Comparison of ENCODE assay signal across 20 mouse cellular contexts in genomic region chr11:50016503-50016902, GRCm38 (mm10).
"Had no signal": no experiment of that assay in that cellular context is flagged by ENCODE, and none has a peak within 500 bp of the region (broad histone marks: within the 10 kb centered on the region; RNA-seq: fewer than 3 reads in every experiment).

No protein-coding gene starts in this region.

- H3K27ac ChIP-seq: limb, embryonic 12.5 days; limb, embryonic 15.5 days; liver, embryonic 14.5 days; macrophage; midbrain, embryonic 12.5 days; midbrain, embryonic 15.5 days; neural tube, embryonic 12.5 days; neural tube, embryonic 15.5 days had no signal

- DNase-seq: kidney, postnatal 14 days; kidney, postnatal 4 days; left cerebral cortex, postnatal 4 days; liver, postnatal 0 days; lung, embryonic 14.5 days; right cerebral cortex, adult 18-20 months; right cerebral cortex, postnatal 14 days; right cerebral cortex, postnatal 4 days; thymus, adult 18-20 months; thymus, postnatal 36 days had no signal

- ATAC-seq: liver, postnatal 0 days; lung, postnatal 0 days; midbrain, embryonic 15.5 days had no signal

- H3K9ac ChIP-seq: limb, embryonic 12.5 days; limb, embryonic 15.5 days; liver, embryonic 14.5 days; liver, postnatal 0 days; lung, embryonic 14.5 days; midbrain, embryonic 12.5 days; midbrain, embryonic 15.5 days; neural tube, embryonic 12.5 days; neural tube, embryonic 15.5 days had no signal

- H3K27me3 ChIP-seq: limb, embryonic 15.5 days; midbrain, embryonic 12.5 days; midbrain, embryonic 15.5 days; neural tube, embryonic 12.5 days; neural tube, embryonic 15.5 days had no signal

- H3K4me1 ChIP-seq: limb, embryonic 12.5 days; limb, embryonic 15.5 days; midbrain, embryonic 12.5 days; midbrain, embryonic 15.5 days; neural tube, embryonic 12.5 days; neural tube, embryonic 15.5 days had no signal

- H3K4me3 ChIP-seq: limb, embryonic 12.5 days; limb, embryonic 15.5 days; midbrain, embryonic 12.5 days; midbrain, embryonic 15.5 days; neural tube, embryonic 12.5 days; neural tube, embryonic 15.5 days had no signal

- H3K9me3 ChIP-seq: limb, embryonic 12.5 days; limb, embryonic 15.5 days; midbrain, embryonic 12.5 days; midbrain, embryonic 15.5 days; neural tube, embryonic 12.5 days; neural tube, embryonic 15.5 days had no signal

- H3K4me2 ChIP-seq: limb, embryonic 12.5 days; limb, embryonic 15.5 days; liver, embryonic 11.5 days; lung, embryonic 14.5 days; midbrain, embryonic 12.5 days; midbrain, embryonic 15.5 days; neural tube, embryonic 12.5 days; neural tube, embryonic 15.5 days had no signal

- H3K36me3 ChIP-seq: limb, embryonic 12.5 days; limb, embryonic 15.5 days; midbrain, embryonic 12.5 days; midbrain, embryonic 15.5 days; neural tube, embryonic 12.5 days; neural tube, embryonic 15.5 days had no signal
